Mouse (Mus musculus): Measurements from ENCODE around the gene Psip1. TPM values are rescaled to one million over a fixed set of nuclear protein-coding genes. Genes with fewer than 3 reads are reported as not detected.
A peak's percentile ranks its signal among the peaks of the same experiment; 100 is the strongest.
"Not testable (repeated sequence)": the region's sequence is repeated elsewhere in the genome, so short reads cannot be mapped to it uniquely, and the experiment has no call there.

Psip1 gene
- total RNA-seq, 2 experiments from 2014 or later, result 197 to 355 TPM

DNA sequence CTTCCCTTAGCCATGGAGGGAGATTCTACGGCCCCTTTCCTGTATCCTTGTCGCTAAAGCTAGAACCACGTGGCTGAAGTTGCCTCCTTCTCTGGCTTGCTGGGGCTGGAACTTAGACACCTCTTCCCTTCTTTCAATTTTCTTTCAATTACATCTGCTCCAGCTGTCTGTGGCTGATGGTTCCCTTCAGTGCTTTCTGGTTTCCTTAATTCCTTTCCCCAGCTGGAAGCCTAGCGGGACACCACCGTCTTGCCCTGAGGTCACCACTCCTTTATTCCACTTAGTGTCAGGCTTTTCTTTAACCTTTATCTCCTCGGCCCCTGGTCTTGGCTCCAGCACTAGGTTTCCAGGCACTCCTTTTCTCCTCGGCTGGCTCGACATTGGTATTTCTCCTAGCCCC, 24.8 kb upstream of the Psip1 start:
- ATAC-seq (replicated peaks; ENCODE audit: low FRiP score, low TSS enrichment, poor library complexity, severe bottlenecking), result no peak

- no peak for ATAC-seq (replicated peaks; ENCODE audit: low FRiP score, low TSS enrichment, poor library complexity, severe bottlenecking)
Observed at GRCm38 (mm10) chr4:83509600-83509999, 23.3 kb upstream of the Psip1 start.

DNA sequence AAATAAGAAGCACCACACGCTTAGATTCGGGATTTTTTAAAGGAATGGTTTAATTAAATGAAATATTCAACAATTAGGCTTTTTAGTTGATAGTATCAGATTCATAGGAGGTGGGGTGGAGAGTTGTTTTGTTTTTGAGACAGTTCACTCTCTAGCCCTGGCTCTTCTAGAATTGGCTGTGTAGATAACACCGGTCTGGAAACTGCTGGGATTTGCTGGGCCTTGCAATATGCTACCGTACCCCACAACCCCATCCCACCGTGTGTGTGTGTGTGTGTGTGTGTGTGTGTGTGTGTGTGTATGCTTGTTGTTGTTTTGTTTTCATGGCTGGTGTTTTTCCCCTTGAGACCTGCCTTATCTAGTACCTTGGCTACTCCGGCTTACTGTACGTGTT, 14.8 kb upstream of the Psip1 start:
- no peak for ATAC-seq (replicated peaks; ENCODE audit: low FRiP score, low TSS enrichment, poor library complexity, severe bottlenecking)

- ATAC-seq (replicated peaks; ENCODE audit: low FRiP score, low TSS enrichment, poor library complexity, severe bottlenecking), result no peak
Observed at GRCm38 (mm10) chr4:83500154-83501036, 14.1 kb upstream of the Psip1 start.

DNA sequence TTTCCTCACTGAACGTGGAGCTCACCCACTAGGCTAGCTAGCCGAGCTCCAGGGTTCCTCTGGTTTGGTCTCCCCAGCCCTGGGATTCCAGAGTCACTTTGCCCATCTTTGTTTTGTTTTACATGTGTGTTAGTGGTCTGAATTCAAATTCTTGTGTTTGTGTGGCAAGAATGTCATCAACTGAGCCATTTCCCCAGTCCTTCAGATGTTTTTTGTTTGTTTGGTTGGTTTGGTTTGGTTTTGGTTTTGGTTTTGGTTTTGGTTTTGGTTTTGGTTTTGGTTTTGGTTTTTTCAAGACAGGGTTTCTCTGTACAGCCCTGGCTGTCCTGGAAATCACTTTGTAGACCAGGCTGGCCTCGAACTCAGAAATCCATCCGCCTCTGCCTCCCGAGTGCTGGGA, 10.8 kb upstream of the Psip1 start:
- not testable (repeated sequence) for ATAC-seq (replicated peaks; ENCODE audit: low FRiP score, low TSS enrichment, poor library complexity, severe bottlenecking)

- no peak for ATAC-seq (replicated peaks; ENCODE audit: low FRiP score, low TSS enrichment, poor library complexity, severe bottlenecking)
Observed at GRCm38 (mm10) chr4:83493112-83493511, 6.9 kb upstream of the Psip1 start.

DNA sequence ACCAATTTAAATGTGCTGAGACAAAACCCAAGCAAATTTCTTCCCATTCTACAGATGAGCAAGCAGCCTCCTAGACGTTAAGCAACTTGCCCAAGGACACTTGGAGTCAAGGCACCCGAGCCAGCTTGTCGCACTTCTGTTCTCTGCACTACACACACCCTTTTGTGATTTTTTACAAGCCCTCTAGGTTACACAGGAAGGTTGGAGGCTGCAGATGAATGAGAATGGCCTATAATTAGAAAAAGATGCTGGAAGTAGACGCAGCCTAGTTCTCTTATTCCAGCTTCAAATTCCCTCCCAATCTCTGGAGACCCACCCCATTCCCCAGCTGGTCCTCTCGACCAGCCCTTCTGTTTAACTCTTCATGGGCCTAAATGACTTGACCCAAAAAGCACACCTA, 2.9 kb upstream of the Psip1 start:
- ATAC-seq (replicated peaks; ENCODE audit: low FRiP score, low TSS enrichment, poor library complexity, severe bottlenecking), result no peak

- peak; percentile 92 for ATAC-seq (replicated peaks; ENCODE audit: low FRiP score, low TSS enrichment, poor library complexity, severe bottlenecking)
Observed at GRCm38 (mm10) chr4:83485735-83486116, 533 bp downstream of the Psip1 start.

DNA sequence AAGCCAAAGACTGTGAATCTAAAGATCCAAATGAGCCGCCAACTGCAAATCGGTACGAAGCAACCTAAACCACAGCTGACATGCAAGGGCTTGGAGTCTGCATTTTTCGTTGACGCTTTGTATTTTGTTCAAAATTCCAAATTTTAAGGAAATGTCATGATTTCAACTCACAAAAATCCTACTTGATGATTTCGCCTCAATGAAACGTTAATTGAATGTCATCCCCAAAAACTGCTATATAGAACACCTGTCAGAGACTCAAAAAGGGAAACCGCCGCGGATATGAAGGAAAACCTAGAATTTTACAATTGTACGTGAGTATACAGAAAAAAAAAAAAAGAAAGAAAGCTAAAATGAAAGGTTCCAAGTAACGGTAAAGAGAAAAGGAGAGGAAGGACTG, 1.0 kb downstream of the Psip1 start:
- ATAC-seq (replicated peaks; ENCODE audit: low FRiP score, low TSS enrichment, poor library complexity, severe bottlenecking), result no peak

DNA sequence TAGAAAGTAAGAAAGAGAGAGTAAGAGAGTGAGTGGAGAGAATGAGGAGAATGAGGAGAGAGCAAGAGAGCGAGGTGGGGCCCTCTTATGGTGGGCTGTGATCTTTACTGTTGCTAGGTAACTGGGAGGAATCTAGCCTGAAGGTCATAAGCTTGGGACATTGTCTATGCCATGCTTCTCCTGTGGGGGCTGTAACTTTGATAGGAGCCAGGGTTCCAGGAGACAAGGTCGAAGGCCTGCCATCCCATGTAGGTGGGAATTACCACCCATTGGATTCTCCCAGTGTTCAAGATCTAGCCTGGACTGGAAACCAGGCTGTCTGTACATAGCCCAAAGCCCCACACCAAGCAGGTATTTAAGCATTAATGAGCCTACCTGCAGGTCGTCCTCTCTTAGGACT, 18.1 kb downstream of the Psip1 start:
- no peak for ATAC-seq (replicated peaks; ENCODE audit: low FRiP score, low TSS enrichment, poor library complexity, severe bottlenecking)

GRCm38 (mm10) chr4:83467615-83468014, 18.6 kb downstream of the Psip1 start:
- no peak for ATAC-seq (replicated peaks; ENCODE audit: low FRiP score, low TSS enrichment, poor library complexity, severe bottlenecking)

DNA sequence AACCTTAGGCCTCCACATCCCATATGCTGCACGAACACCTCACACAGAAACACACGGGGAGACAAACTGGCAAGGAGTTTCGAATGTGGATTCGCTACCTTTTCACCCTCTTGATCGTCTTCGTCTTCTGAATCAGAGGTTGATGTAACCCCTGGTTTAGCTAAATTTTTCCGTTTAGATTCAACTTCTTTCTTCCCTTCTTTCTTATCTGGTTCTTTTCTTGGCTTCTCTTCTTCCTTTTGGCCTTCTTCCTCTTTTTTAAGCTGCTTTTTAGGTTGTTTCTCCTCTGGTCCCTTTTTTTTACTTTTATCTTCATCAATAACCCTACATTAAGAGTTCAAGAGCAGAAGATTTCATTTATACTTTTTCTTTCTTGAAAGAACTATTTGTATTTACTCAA, 21.4 kb downstream of the Psip1 start:
- ATAC-seq (replicated peaks; ENCODE audit: low FRiP score, low TSS enrichment, poor library complexity, severe bottlenecking), result no peak

DNA sequence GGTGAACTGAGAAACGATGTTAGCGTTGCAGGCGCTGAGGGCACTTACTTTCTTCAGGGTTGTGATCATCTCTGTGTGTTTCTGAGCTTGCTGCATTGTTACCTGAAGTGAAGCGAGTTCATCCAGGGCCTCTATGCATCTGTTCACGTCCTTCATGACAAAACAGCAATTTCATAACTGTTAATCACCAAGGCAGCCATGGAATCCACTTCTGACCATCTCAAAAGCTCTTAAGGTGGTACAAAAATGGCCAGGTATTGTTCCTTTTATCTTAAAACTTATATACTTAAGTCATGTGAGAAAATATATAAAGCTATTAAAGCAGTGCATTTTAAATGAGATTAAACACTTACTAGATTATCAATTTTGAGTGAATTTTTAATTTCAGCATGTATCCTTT, 26.2 kb downstream of the Psip1 start:
- ATAC-seq (replicated peaks; ENCODE audit: low FRiP score, low TSS enrichment, poor library complexity, severe bottlenecking), result no peak

DNA sequence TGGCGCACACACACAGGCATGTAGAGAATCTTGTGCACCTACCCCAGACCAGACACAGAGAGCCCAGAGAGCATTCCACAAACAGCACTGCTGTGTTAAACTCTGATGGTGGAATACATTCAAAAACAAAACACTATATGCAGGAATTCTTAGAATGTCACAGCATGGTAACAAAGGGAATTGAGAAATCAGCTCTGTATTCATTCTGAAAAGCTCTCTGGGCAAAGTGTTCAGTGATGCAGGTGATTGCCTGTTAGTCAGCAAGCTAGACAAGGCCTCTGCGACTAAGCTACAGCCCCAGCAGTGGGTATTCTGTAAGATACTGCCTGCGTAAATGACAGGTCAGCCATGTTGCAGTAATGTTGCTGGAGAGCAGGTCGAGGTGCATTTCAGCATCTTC, 35.5 kb downstream of the Psip1 start:
- no peak for ATAC-seq (replicated peaks; ENCODE audit: low FRiP score, low TSS enrichment, poor library complexity, severe bottlenecking)

DNA sequence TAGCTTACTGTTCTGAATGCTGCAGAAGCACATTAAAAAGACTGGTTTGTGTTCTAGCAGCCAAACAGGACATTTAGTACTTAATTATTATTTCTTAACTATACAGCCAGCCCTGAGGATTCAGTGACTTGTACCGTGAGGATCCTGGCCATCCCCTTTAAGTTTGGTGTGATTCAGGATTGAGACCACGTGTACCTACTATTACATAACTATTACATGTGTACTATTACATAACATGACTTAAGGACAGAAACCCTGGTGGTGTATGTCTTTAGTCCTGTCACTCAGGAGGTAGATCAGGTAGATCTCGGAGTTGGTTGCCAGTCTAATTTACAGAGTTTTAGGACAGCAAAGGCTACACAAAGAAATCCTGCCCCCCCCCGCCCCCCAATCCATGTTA, 45.2 kb downstream of the Psip1 start:
- no peak for ATAC-seq (replicated peaks; ENCODE audit: low FRiP score, low TSS enrichment, poor library complexity, severe bottlenecking)

- peak; percentile 96 for ATAC-seq (replicated peaks; ENCODE audit: low FRiP score, low TSS enrichment, poor library complexity, severe bottlenecking)
Observed at GRCm38 (mm10) chr4:83439045-83439444, 47.2 kb downstream of the Psip1 start.

GRCm38 (mm10) chr4:83438116-83438515, 48.1 kb downstream of the Psip1 start:
- no peak for ATAC-seq (replicated peaks; ENCODE audit: low FRiP score, low TSS enrichment, poor library complexity, severe bottlenecking)

- no peak for ATAC-seq (replicated peaks; ENCODE audit: low FRiP score, low TSS enrichment, poor library complexity, severe bottlenecking)
Observed at GRCm38 (mm10) chr4:83436375-83436774, 49.9 kb downstream of the Psip1 start.

DNA sequence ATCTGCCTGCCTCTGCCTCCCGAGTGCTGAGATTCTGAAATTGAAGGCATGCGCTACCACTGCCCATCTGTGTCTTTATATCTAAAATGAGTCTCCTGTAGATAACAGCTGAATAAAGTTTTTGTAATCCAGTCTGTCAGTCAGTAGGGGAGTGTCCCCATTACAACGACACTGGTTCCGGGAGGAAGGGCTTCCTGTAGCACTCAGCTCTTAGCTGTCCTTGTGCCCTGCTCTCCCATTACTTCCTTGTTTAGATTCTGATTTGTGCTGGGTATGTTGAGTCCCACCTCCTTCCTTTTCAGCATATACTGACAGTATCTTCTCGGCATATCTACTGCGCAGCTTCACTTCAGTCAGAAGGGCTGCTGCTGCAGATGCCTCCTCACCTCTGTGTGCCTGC, 53.4 kb downstream of the Psip1 start:
- no peak for ATAC-seq (replicated peaks; ENCODE audit: low FRiP score, low TSS enrichment, poor library complexity, severe bottlenecking)

DNA sequence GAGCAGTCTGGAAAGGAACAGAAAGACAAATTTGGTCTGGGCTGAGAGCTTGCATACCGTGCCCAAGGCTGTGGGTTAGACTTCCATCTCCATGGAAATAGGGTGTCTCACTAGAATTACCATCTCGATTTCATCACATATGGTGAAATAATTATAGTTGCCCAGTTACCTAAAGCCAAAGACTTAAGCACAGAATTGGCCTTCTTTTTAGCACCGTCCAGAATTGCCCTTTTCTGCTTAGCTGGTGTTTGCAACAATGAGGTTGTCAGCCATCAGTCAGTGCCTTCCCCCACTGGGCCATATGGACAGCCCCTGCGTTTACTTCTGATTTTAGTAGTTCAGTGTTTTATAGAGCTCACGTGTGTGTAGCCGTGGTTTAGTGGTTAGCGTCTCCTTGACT, 54.3 kb downstream of the Psip1 start:
- no peak for ATAC-seq (replicated peaks; ENCODE audit: low FRiP score, low TSS enrichment, poor library complexity, severe bottlenecking)

GRCm38 (mm10) chr4:83428845-83429244, 57.4 kb downstream of the Psip1 start:
- peak; percentile 75 for ATAC-seq (replicated peaks; ENCODE audit: low FRiP score, low TSS enrichment, poor library complexity, severe bottlenecking)

DNA sequence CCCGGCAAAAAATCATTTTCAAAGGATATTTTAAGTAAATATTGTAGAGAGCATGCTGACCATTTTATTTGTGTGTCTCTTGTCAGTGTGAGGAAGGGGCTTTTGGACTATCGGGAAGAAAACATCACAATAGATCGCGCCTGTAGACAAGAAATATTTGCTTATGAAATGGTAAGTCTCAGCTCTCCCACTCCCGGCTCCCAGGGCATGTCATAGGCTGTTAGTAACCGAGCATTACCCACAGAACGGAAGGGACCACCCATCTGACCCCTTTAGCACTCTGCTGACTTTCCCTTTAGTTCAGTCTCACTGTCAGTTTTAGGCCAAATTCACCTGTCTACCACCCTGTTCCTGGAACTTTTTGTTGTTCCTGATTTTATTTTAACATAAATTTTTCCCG, 58.6 kb downstream of the Psip1 start:
- ATAC-seq (replicated peaks; ENCODE audit: low FRiP score, low TSS enrichment, poor library complexity, severe bottlenecking), result no peak
